Mouse (Mus musculus): ENCODE data around the gene Dnm1l.
"Not testable (repeated sequence)": the region's sequence is repeated elsewhere in the genome, so short reads cannot be mapped to it uniquely, and the experiment has no call there.

The Dnm1l gene

GRCm38 (mm10) chr16:16358481-16359100, at the start of gene Dnm1l:
Dnm1l (minus strand) TSS chr16:16358959.
- in situ Hi-C loops (cut with MboI; ENCODE audit: unreplicated experiment in 2 of 2), result loop anchor here in 1 of 2 experiments (10.0 kb wide), 1 partner anchor 54 kb away; the partner anchor contains the start of gene Yars2

- in situ Hi-C loops (cut with MboI; ENCODE audit: unreplicated experiment in 2 of 2), result not testable (repeated sequence)
Observed at GRCm38 (mm10) chr16:16367217-16367616, 8.5 kb upstream of the Dnm1l start.

- in situ Hi-C loops (cut with MboI; ENCODE audit: unreplicated experiment in 2 of 2), result loop anchor here in 1 of 2 experiments (10.0 kb wide), 1 partner anchor 54 kb away; the partner anchor contains the start of gene Yars2
Observed at GRCm38 (mm10) chr16:16359101-16359482, 333 bp upstream of the Dnm1l start.

DNA sequence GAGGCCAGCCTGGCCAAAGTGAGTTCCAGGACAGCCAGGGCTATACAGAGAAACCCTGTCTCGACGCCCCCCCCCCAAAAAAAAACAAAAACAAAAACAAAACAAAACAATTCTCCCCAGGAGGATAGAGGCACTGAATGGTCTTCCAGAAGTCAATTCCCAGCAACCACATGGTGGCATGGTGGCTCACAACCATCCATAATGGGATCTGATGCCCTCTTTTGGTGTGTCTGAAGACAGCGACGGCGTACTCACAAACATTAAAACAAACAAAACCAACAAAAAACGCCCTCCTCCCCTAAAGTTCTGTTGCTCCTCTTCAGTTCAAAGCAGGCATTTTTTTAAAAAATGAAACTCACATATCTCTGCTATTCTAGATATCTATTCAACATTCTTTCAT, 851 bp downstream of the Dnm1l start:
- in situ Hi-C loops (cut with MboI; ENCODE audit: unreplicated experiment in 2 of 2), result loop anchor here in 1 of 2 experiments (10.0 kb wide), 1 partner anchor 53 kb away; the partner anchor contains the start of gene Yars2

GRCm38 (mm10) chr16:16346420-16346819, 12.3 kb downstream of the Dnm1l start:
- in situ Hi-C loops (cut with MboI; ENCODE audit: unreplicated experiment in 2 of 2), result no loop called here

GRCm38 (mm10) chr16:16325775-16326336, 32.9 kb downstream of the Dnm1l start:
- in situ Hi-C loops (cut with MboI; ENCODE audit: unreplicated experiment in 2 of 2), result no loop called here

DNA sequence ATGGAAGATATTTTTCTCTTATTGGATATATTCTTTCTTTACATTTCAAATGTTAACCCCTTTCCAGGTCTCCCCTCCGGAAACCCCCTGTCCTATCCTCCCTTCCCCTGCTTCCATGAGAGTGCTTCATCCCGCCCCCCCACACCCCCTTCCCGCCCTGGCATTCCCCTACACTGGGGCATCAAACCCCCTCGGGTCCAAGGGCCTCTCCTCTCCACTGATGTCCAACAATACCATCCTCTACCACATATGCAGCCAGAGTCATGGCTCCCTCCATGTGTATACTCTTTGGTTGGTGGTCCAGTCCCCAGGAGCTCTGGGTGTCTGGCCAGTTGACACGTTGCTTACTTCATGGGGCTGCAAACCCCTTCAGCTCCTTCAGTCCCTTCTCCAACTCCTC, 47.4 kb downstream of the Dnm1l start:
- in situ Hi-C loops (cut with MboI; ENCODE audit: unreplicated experiment in 2 of 2), result loop anchor here in 1 of 2 experiments (5.0 to 25.0 kb wide), 2 partner anchors 596 to 976 kb away; partner anchors contain the start of gene Tmem191c

DNA sequence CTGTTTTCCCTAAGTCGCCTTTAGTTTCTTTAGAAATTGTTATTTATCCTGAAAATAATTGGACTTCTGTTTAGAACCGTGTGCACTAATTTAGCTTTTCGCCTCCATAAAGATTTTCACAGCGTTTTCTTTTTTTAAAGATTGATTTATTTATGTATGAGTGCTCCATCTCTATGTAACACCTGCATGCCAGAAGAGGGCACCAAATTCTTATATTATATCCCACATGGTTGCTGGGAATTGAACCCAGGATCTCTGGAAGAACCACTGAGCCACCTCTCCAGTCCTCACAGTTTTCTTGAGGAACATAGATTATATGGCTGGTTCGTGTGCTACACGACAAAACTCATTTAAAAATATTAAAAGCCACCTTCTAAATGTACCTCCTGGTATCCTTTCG, 54.9 kb downstream of the Dnm1l start:
- in situ Hi-C loops (cut with MboI; ENCODE audit: unreplicated experiment in 2 of 2), result loop anchor here (5.0 to 25.0 kb wide), 7 partner anchors 51 to 983 kb away; partner anchors contain the start of genes Dnm1l (in 1 of the 2) and Tmem191c (in 1 of the 2)

- in situ Hi-C loops (cut with MboI; ENCODE audit: unreplicated experiment in 2 of 2), result loop anchor here (5.0 to 25.0 kb wide), 7 partner anchors 52 to 984 kb away; partner anchors contain the start of genes Dnm1l (in 1 of the 2) and Tmem191c (in 1 of the 2)
Observed at GRCm38 (mm10) chr16:16303138-16303827, 55.5 kb downstream of the Dnm1l start.

DNA sequence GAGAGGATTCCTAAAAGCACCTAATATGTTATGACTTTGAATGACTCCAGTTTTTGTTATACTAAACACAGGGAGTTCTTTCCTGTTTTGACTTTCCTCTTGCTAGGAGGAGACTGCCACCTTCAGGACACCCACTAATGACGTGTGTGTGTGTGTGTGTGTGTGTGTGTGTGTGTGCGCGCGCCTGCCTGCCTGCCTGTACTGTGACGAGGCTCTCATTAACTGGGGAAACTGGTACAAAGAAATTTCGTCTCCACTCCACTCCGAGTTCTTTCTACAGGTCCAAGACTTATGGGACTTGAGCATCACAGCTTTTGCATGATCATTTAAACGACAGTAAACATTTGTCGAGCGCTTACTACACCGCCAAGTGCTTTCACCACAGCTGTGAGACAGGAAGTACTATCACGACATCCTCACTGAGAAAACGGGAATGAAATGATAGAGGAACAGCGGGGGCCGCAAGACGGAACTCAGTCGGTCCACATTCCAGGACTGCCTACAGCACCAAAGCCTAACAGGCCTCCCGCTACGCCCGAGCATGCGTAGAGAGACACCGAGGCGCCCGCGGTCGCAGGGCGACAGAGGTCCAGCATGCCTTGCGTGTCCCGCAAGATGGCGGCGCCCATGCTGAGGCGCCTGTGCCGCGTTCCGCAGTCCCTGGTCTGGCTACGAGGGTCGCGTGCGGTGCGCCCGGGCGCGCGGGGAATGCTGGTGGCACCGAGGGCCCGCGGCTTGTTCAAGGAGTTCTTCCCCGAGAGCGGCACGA, 56.2 kb downstream of the Dnm1l start, which contains the start of gene Yars2:
Yars2 (plus strand) TSS at position 597 of the 769 bp plus-strand sequence.
- in situ Hi-C loops (cut with MboI; ENCODE audit: unreplicated experiment in 2 of 2), result loop anchor here (5.0 to 25.0 kb wide), 7 partner anchors 52 to 985 kb away; partner anchors contain the start of genes Dnm1l (in 1 of the 2) and Tmem191c (in 1 of the 2)

GRCm38 (mm10) chr16:16273752-16274151, 85.0 kb downstream of the Dnm1l start:
- in situ Hi-C loops (cut with MboI; ENCODE audit: unreplicated experiment in 2 of 2), result no loop called here

DNA sequence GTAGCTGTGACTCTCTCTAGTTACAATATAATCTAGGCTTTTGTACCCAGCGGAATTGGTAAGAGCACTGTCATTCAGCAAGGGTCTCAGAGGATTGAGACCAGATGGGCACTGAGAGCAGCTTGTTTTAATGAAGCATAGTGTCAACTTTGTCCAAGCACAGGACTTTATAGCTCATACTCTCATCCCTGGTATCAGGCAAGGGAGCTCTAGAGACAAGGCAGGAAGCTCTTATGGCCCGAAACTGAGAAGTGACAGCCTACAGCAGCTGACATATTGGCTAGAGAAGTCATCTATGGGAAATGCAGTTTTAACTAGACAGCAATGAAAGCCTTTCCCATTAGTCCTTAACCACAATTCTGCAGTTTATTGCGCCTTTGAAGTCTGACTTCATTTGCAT, 85.8 kb downstream of the Dnm1l start:
- in situ Hi-C loops (cut with MboI; ENCODE audit: unreplicated experiment in 2 of 2), result no loop called here

GRCm38 (mm10) chr16:16262436-16262835, 96.3 kb downstream of the Dnm1l start:
- in situ Hi-C loops (cut with MboI; ENCODE audit: unreplicated experiment in 2 of 2), result no loop called here

Data from v-Abl transformed pro-B cells (cell line).